Mouse (Mus musculus) effector memory CD4-positive, alpha-beta T cell, adult 7 months (primary cell): Measurements from ENCODE around the gene Fam136a. TPM values are rescaled to one million over a fixed set of nuclear protein-coding genes. Genes with fewer than 3 reads are reported as not detected.

ENCODE experiments used
- polyA plus RNA-seq: library from polyadenylated mRNA; unstranded; fragments of 100-300 nt; shearing (Covaris generic); gene quantifications from one replicate; pipeline ENCODE4 v1.2.1, GENCODE M21; 2017

The Fam136a gene
- polyA plus RNA-seq: 27.1 TPM

DNA sequence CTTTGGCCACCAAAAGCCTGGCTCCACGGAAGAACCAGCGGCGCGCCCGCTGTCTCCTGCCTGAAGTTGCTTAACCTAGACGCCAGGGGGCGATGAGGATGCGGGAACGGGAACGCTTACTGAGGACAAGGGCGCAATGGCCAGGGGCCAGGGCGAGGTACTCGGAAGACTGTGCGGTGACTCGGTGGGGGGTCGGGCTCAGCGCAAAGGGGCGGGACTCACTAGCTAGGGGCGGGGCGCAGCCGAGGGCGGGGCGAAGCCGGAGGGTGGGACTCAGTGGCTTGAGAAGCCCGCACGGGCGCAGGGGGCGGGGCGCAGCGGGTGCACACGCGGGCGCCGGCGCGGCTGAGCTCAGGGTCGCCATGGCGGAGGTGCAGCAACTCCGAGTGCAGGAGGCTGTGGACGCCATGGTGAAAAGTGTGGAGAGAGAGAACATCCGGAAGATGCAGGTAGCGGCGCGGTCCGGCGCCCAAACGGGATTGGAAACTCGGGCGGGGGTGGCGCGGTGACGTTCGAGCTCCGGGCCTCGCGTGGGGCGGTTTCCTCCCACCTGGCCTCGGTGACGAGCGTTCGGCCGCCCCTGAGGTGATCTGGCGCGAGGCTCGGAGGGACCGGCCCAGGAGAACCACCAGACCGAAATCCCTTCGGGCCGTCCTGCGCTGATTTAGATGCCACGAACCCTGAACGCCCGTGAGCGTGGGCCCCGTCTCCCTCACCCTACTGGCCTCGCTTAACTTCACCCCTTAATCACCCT is at the start of gene Fam136a:
Gene Fam136a (plus strand): TSS at position 276 of the 754 bp plus-strand sequence.

DNA sequence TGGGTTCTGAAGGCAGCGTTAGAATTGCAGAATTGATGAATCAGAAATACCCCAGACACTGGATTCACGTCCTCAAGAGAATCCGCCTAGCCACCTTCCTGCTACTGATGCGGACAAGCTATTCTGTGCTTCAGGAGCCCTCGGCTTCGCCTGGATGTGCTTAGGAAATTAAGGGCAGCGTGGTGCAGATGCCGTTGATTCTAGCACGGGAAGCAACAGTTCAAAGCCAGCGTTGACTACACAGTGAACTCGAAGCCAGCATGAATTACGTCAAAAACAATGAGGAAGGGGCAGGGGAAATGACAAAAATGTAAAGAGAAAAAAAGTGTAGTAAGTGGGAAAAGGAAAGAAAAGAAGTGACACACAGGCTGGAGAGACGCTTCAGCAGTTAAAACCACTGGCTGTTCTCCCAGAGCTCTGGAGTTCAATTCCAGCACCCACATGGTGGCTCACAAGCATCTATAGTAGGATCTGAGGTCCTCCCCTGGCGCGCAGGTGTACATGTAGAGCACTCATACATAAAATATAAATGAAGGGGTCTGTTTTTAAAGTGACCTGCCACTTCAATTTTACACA is 5.4 kb downstream of the Fam136a start, which contains the start of gene Snrpg:
Gene Snrpg (plus strand): TSS at position 541 of the 576 bp plus-strand sequence.

DNA sequence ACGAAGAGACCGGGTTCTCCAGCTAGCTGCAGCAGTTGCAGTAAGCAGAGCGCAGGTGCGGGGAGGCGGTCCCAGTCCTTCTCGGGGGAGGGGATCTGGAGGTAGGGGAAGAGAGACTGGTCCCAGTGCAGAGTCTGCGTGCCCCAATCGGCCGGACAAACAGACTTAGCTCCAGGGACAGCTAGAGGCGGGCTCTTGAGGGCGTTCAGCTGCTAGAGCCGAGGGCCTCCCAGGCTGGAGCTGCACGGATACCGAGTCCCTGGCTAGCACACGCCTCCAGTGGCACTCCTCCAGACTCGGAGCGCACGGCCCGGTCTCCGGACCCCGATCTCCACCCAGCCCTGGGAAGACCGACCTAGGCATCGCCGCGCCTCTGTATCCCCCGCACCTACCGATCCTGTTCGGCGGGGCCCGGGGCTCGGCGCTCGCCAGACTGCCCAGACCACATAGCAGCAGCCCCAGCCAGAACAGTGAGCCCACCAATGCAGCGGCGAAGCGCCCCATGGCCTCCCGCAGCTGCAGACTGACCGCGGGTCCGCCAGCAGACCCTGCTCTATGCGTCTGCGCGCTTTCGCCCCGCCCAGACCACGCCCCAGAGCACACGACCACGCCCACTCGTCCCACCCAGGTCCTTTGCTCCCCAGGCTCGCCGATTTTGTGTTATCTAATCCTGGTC is 31.3 kb downstream of the Fam136a start, which contains the start of gene Pcyox1:
Gene Pcyox1 (minus strand): TSS at position 574 of the 676 bp plus-strand sequence.

DNA sequence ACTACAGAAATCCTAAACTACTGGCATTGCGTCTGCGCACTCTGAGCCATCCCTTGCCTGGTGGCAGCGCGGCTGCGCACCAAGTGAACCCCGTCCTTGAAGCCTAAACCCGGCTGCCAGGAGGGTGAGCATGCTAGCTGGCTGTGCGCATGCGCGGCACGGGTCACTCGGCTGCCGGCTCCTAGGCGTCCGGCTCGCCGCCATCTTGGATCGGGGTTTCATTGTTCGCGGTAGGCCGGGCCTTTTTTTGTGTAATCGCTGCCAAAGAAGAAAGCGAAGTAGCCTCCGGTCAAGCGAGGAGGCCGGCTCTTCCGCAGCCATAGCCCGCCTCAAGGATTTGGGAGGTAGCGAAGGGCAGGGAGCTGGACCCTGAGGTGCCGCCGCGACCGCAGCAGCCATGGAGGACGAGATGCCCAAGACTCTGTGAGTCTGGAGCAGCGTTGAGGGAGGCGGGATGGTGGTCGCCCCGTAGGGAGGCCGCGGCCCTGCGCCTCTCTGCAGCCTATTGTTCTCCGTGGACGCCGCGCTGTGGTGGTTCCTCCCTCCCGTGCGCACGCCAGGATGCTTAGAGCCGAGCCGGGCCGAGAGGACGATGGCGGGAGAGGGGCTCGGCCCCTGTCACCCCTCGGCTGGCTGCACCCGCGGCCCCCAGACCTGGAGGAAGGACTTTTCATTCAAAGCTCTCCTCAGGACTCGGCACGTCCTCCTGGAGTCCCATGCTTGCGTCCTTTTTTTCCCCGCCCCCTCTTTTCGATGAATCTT is 38.8 kb downstream of the Fam136a start, which contains the start of gene Tia1:
Gene Tia1 (plus strand): TSS at position 120 of the 762 bp plus-strand sequence.

Other genes starting within 250 kb of the Fam136a start
- gene Tgfa, start 170.4 kb upstream of the Fam136a start, polyA plus RNA-seq: 0.40 TPM
- gene Snrpg, start 5.7 kb downstream of the Fam136a start, polyA plus RNA-seq: 390 TPM
- gene Pcyox1, start 31.5 kb downstream of the Fam136a start, polyA plus RNA-seq: 4.9 TPM
- 69.5 TPM for gene Tia1, start 38.6 kb downstream of the Fam136a start, polyA plus RNA-seq
- not detected for gene Gm44790, start 61.0 kb downstream of the Fam136a start, polyA plus RNA-seq
- gene C87436, start 72.7 kb downstream of the Fam136a start, polyA plus RNA-seq: 38.4 TPM
- 303 TPM for gene Pcbp1, start 160.7 kb downstream of the Fam136a start, polyA plus RNA-seq